Mouse (Mus musculus) hindbrain, embryonic 12.5 days (tissue): ENCODE data around the gene Cap2. TPM values are rescaled to one million over a fixed set of nuclear protein-coding genes. Genes with fewer than 3 reads are reported as not detected.

ENCODE experiments used
- ATAC-seq: fragments of 200-750 bp; cut with Nextera tagmentation; 2 replicates; pipeline ENCODE4 v1.8.0; 2017; ENCODE audit warnings: moderate TSS enrichment; ENCODE audit not compliant: low FRiP score
- H3K27ac ChIP-seq: fragments of 300-500 bp; sonication (generic); 2 replicates; pipeline ENCODE4 v1.5.1; 2016; ENCODE audit warnings: mild to moderate bottlenecking
- H3K27me3 ChIP-seq: fragments of 300-500 bp; sonication (generic); 2 replicates; pipeline ENCODE4 v1.6.1; 2016; ENCODE audit warnings: mild to moderate bottlenecking
- H3K36me3 ChIP-seq: fragments of 300-500 bp; sonication (generic); 2 replicates; pipeline ENCODE4 v1.6.1; 2016; ENCODE audit warnings: mild to moderate bottlenecking
- H3K4me1 ChIP-seq: fragments of 300-500 bp; sonication (generic); 2 replicates; pipeline ENCODE4 v1.6.1; 2016
- H3K4me2 ChIP-seq: fragments of 300-500 bp; sonication (generic); replicated peaks from 2 replicates; pipeline ENCODE4 v1.6.1; 2016; ENCODE audit warnings: mild to moderate bottlenecking
- H3K4me3 ChIP-seq: fragments of 300-500 bp; sonication (generic); 2 replicates; pipeline ENCODE4 v1.5.1; 2016; ENCODE audit warnings: mild to moderate bottlenecking
- H3K9ac ChIP-seq: fragments of 300-500 bp; sonication (generic); 2 replicates; pipeline ENCODE4 v1.6.1; 2016; ENCODE audit warnings: mild to moderate bottlenecking, moderate library complexity
- H3K9me3 ChIP-seq: fragments of 300-500 bp; sonication (generic); replicated peaks from 2 replicates; pipeline ENCODE4 v1.6.1; 2016; ENCODE audit warnings: mild to moderate bottlenecking
- WGBS: fragments of 180-500 bp; shearing (Covaris S2); methylation state at CpG from one replicate; pipeline ENCODE4 v1.1.7; 2016; 5-methylcytosine and 5-hydroxymethylcytosine counted together
- polyA plus RNA-seq: library from polyadenylated mRNA; unstranded; fragments of >200 nt; fragmentation: Nextera tagmentation; extraction: Ambion mirVana; gene quantifications from 2 replicates; pipeline ENCODE4 v1.2.1, GENCODE M21; 2016

Cap2 gene
- polyA plus RNA-seq, 1 experiment from 2014 or later: 9.4 TPM

GRCm38 (mm10) chr13:46529037-46529436 is 27.4 kb downstream of the Cap2 start:
- 85% methylated on average over 10 of the region's 10 CpGs for WGBS
- Histone ChIP-seq H3K27ac (no peak overlapping the region), H3K27me3 (0 out of 2 replicates have a peak, but pooled peaks cover 4% of the 10 kb centered on the region), H3K9ac (no peak overlapping the region), H3K9me3 (no peaks in the 10 kb centered on the region), H3K4me1 (peaks cover 2% of the 10 kb centered on the region), H3K4me3 (no peak overlapping the region), H3K36me3 (no peaks in the 10 kb centered on the region), H3K4me2 (no peak overlapping the region)
- ATAC-seq: no peak

DNA sequence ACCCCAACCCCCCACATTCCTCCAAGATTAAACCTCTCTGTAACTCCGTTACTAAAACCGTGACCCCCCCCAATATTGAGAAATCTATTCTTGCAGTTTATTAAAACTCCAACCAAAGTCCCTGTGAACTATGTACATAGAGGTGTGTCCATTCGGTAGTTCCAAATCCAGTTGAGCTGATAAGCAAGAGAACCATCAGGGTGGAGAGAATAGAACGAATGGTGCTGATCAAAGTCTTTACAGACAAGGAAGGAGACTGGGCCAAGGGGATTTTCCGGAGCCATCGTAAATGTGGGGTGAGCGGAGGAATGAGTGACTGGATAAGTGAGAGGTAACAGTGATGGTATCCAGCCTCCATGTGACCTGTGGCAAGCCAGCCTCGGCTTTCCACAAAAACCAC is 28.9 kb downstream of the Cap2 start:
- no peak overlapping the region for H3K4me2 ChIP-seq
- no peak overlapping the region for H3K27ac ChIP-seq
- no peaks in the 10 kb centered on the region for H3K36me3 ChIP-seq
- no peak overlapping the region for H3K9ac ChIP-seq
- H3K27me3 ChIP-seq: 0 out of 2 replicates have a peak, but pooled peaks cover 4% of the 10 kb centered on the region
- 90% methylated on average over 8 of the region's 8 CpGs for WGBS
- peaks cover 13% of the 10 kb centered on the region for H3K4me1 ChIP-seq
- no peak overlapping the region for H3K4me3 ChIP-seq
- ATAC-seq: no peak
- H3K9me3 ChIP-seq: no peaks in the 10 kb centered on the region

DNA sequence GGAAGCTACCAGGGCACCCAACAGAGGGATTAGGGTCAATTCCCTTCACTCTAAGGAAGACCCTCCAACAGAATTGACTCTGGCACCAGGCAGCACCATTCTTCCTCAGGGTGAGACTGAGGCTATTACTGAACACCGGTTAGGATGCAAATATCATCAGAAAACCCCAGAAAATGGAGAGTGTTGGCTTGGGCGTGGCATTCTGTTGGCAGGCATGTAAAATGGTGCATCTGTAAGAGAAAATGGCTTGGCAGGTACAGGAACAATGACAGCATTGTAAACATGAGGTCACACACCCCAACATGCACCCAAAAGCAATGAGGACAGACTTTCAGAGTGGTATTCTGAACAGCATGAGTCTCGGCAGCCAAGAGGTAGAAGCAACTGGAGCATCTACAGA is 30.0 kb downstream of the Cap2 start:
- Histone ChIP-seq H3K27ac (no peak overlapping the region), H3K9ac (no peak overlapping the region), H3K4me1 (peaks cover 13% of the 10 kb centered on the region), H3K27me3 (0 out of 2 replicates have a peak, but pooled peaks cover 4% of the 10 kb centered on the region), H3K4me2 (no peak overlapping the region), H3K36me3 (no peaks in the 10 kb centered on the region), H3K4me3 (no peak overlapping the region), H3K9me3 (no peaks in the 10 kb centered on the region)
- ATAC-seq: no peak
- WGBS: 89% methylated on average over 3 of the region's 3 CpGs

- Histone ChIP-seq H3K4me3 (no peak overlapping the region), H3K9ac (no peak overlapping the region), H3K27ac (no peak overlapping the region), H3K4me2 (no peak overlapping the region), H3K4me1 (peaks cover 13% of the 10 kb centered on the region), H3K27me3 (0 out of 2 replicates have a peak, but pooled peaks cover 4% of the 10 kb centered on the region), H3K9me3 (no peaks in the 10 kb centered on the region), H3K36me3 (no peaks in the 10 kb centered on the region)
- ATAC-seq: no peak
- WGBS: 97% methylated on average over 7 of the region's 7 CpGs
Observed at GRCm38 (mm10) chr13:46532276-46532675, 30.6 kb downstream of the Cap2 start.

- H3K9ac ChIP-seq: no peak overlapping the region
- H3K4me3 ChIP-seq: no peak overlapping the region
- peak overlapping the region; percentile 14 for H3K4me2 ChIP-seq
- no peak for ATAC-seq
- no peaks in the 10 kb centered on the region for H3K9me3 ChIP-seq
- H3K4me1 ChIP-seq: peaks cover 13% of the 10 kb centered on the region
- H3K36me3 ChIP-seq: no peaks in the 10 kb centered on the region
- 0 out of 2 replicates have a peak, but pooled peaks cover 4% of the 10 kb centered on the region for H3K27me3 ChIP-seq
- no peak overlapping the region for H3K27ac ChIP-seq
- 49% methylated on average over 10 of the region's 10 CpGs for WGBS
Observed at GRCm38 (mm10) chr13:46533342-46534129, 31.9 kb downstream of the Cap2 start.

GRCm38 (mm10) chr13:46534171-46534968 is 32.7 kb downstream of the Cap2 start:
- ATAC-seq: peak; percentile 73
- Histone ChIP-seq H3K4me1 (peaks cover 13% of the 10 kb centered on the region), H3K27ac (no peak overlapping the region), H3K27me3 (0 out of 2 replicates have a peak, but pooled peaks cover 4% of the 10 kb centered on the region), H3K4me3 (no peak overlapping the region), H3K4me2 (peak overlapping the region; percentile 14), H3K9me3 (no peaks in the 10 kb centered on the region), H3K36me3 (no peaks in the 10 kb centered on the region), H3K9ac (no peak overlapping the region)
- 15% methylated on average over 11 of the region's 11 CpGs for WGBS

GRCm38 (mm10) chr13:46534969-46535785 is 33.5 kb downstream of the Cap2 start:
- WGBS: 69% methylated on average over 5 of the region's 5 CpGs
- Histone ChIP-seq H3K4me1 (peaks cover 13% of the 10 kb centered on the region), H3K4me3 (no peak overlapping the region), H3K27me3 (0 out of 2 replicates have a peak, but pooled peaks cover 4% of the 10 kb centered on the region), H3K27ac (no peak overlapping the region), H3K9me3 (no peaks in the 10 kb centered on the region), H3K9ac (no peak overlapping the region), H3K36me3 (no peaks in the 10 kb centered on the region), H3K4me2 (no peak overlapping the region)
- no peak for ATAC-seq

GRCm38 (mm10) chr13:46539284-46539683 is 37.6 kb downstream of the Cap2 start:
- peaks cover 8% of the 10 kb centered on the region for H3K4me1 ChIP-seq
- no peak overlapping the region for H3K9ac ChIP-seq
- WGBS: 86% methylated on average over 7 of the region's 7 CpGs
- no peak overlapping the region for H3K4me3 ChIP-seq
- no peak overlapping the region for H3K27ac ChIP-seq
- no peaks in the 10 kb centered on the region for H3K27me3 ChIP-seq
- no peaks in the 10 kb centered on the region for H3K9me3 ChIP-seq
- no peak for ATAC-seq
- H3K36me3 ChIP-seq: no peaks in the 10 kb centered on the region
- H3K4me2 ChIP-seq: no peak overlapping the region

DNA sequence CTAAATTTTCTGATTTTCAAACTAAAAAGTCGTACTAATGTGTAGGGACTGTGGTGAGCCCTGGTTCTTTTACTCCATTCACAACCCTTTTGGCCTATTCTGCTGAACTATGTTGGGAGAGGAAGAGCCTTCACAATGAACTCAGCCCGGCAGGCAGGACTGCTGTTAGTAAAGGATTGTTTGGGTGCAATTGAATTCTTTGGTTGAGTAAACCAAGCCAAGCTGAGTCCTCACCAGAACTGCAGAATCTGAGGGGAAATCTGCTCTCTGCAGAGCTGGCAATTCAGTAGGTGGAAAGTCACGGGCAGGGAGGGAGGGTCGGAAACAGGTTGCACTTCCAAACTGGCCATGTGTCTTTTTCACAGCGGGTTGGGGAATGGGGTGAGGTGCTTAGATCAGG is 39.3 kb downstream of the Cap2 start:
- WGBS: 56% methylated on average over 5 of the region's 5 CpGs
- H3K4me2 ChIP-seq: no peak overlapping the region
- no peaks in the 10 kb centered on the region for H3K27me3 ChIP-seq
- H3K27ac ChIP-seq: no peak overlapping the region
- H3K9me3 ChIP-seq: no peaks in the 10 kb centered on the region
- no peaks in the 10 kb centered on the region for H3K4me1 ChIP-seq
- no peak overlapping the region for H3K9ac ChIP-seq
- H3K4me3 ChIP-seq: no peak overlapping the region
- no peaks in the 10 kb centered on the region for H3K36me3 ChIP-seq
- ATAC-seq: no peak

GRCm38 (mm10) chr13:46542782-46543181 is 41.1 kb downstream of the Cap2 start:
- H3K9ac ChIP-seq: no peak overlapping the region
- no peak overlapping the region for H3K4me2 ChIP-seq
- H3K4me1 ChIP-seq: no peaks in the 10 kb centered on the region
- peak; percentile 69 for ATAC-seq
- no peaks in the 10 kb centered on the region for H3K36me3 ChIP-seq
- no peaks in the 10 kb centered on the region for H3K27me3 ChIP-seq
- no peak overlapping the region for H3K4me3 ChIP-seq
- WGBS: 85% methylated on average over 7 of the region's 7 CpGs
- H3K9me3 ChIP-seq: no peaks in the 10 kb centered on the region
- H3K27ac ChIP-seq: no peak overlapping the region

- WGBS: 56% methylated on average over 6 of the region's 6 CpGs
- Histone ChIP-seq H3K27ac (no peak overlapping the region), H3K4me3 (no peak overlapping the region), H3K27me3 (no peaks in the 10 kb centered on the region), H3K4me2 (no peak overlapping the region), H3K36me3 (no peaks in the 10 kb centered on the region), H3K4me1 (0 out of 2 replicates have a peak, but pooled peaks cover 4% of the 10 kb centered on the region), H3K9ac (no peak overlapping the region), H3K9me3 (no peaks in the 10 kb centered on the region)
- ATAC-seq: 0 out of 2 replicates have a peak, but pooled peaks have one; percentile 55
Observed at GRCm38 (mm10) chr13:46544608-46545007, 43.0 kb downstream of the Cap2 start.

GRCm38 (mm10) chr13:46545081-46545480 is 43.4 kb downstream of the Cap2 start:
- ATAC-seq: peak; percentile 65
- Histone ChIP-seq H3K27ac (peak overlapping the region; percentile 52), H3K9me3 (no peaks in the 10 kb centered on the region), H3K4me1 (0 out of 2 replicates have a peak, but pooled peaks cover 4% of the 10 kb centered on the region), H3K36me3 (no peaks in the 10 kb centered on the region), H3K4me2 (peak overlapping the region; percentile 13; the same call in 1 of the 2 replicates), H3K9ac (no peak overlapping the region), H3K27me3 (no peaks in the 10 kb centered on the region), H3K4me3 (no peak overlapping the region)
- WGBS: 13% methylated on average over 9 of the region's 9 CpGs
